Mouse (Mus musculus) c-Kit-negative CD71-positive TER-119-positive erythroid progenitor cells, embryonic 14.5 days (primary cell): ENCODE data around the gene Icos.

Experiments
- DNase-seq: peaks from one replicate; pipeline ENCODE4 v3.0.0-alpha.2; 2013; ENCODE audit warnings: low read depth, low spot score

Icos gene

GRCm38 (mm10) chr1:60977641-60978040 is at the start of gene Icos:
TSS of gene Icos (plus strand) at chr1:60977927.
- no peak for DNase-seq

- DNase-seq = no peak
Measured at GRCm38 (mm10) chr1:60929036-60929435, 48.7 kb upstream of the Icos start.

GRCm38 (mm10) chr1:60930397-60930796 is 47.3 kb upstream of the Icos start:
- no peak for DNase-seq

- no peak for DNase-seq
Measured at GRCm38 (mm10) chr1:60935968-60936581, 41.7 kb upstream of the Icos start.

GRCm38 (mm10) chr1:60936963-60937711 is 40.6 kb upstream of the Icos start:
- no peak for DNase-seq

- DNase-seq = no peak
Measured at GRCm38 (mm10) chr1:60938256-60938655, 39.5 kb upstream of the Icos start.

- DNase-seq = no peak
Measured at GRCm38 (mm10) chr1:60938974-60939373, 38.8 kb upstream of the Icos start.

GRCm38 (mm10) chr1:60940023-60940422 is 37.7 kb upstream of the Icos start:
- DNase-seq = no peak

- no peak for DNase-seq
Measured at GRCm38 (mm10) chr1:60940620-60941019, 37.1 kb upstream of the Icos start.

GRCm38 (mm10) chr1:60941056-60942048 is 36.4 kb upstream of the Icos start:
- DNase-seq = no peak

- no peak for DNase-seq
Measured at GRCm38 (mm10) chr1:60942921-60943320, 34.8 kb upstream of the Icos start.

- no peak for DNase-seq
Measured at GRCm38 (mm10) chr1:60945633-60946401, 31.9 kb upstream of the Icos start.

GRCm38 (mm10) chr1:60948112-60948511 is 29.6 kb upstream of the Icos start:
- no peak for DNase-seq

- no peak for DNase-seq
Measured at GRCm38 (mm10) chr1:60952958-60953357, 24.8 kb upstream of the Icos start.

GRCm38 (mm10) chr1:60953686-60954085 is 24.0 kb upstream of the Icos start:
- no peak for DNase-seq

- DNase-seq = no peak
Measured at GRCm38 (mm10) chr1:60954759-60955158, 23.0 kb upstream of the Icos start.

- DNase-seq = no peak
Measured at GRCm38 (mm10) chr1:60955186-60955585, 22.5 kb upstream of the Icos start.

- DNase-seq = no peak
Measured at GRCm38 (mm10) chr1:60956196-60956595, 21.5 kb upstream of the Icos start.

GRCm38 (mm10) chr1:60958287-60958686 is 19.4 kb upstream of the Icos start:
- no peak for DNase-seq

GRCm38 (mm10) chr1:60959246-60959645 is 18.5 kb upstream of the Icos start:
- no peak for DNase-seq

- DNase-seq = no peak
Measured at GRCm38 (mm10) chr1:60960451-60960850, 17.3 kb upstream of the Icos start.
